Mouse (Mus musculus): ENCODE data around the gene Rbm47. TPM values are rescaled to one million over a fixed set of nuclear protein-coding genes. Genes with fewer than 3 reads are reported as not detected.

The Rbm47 gene
- polyA plus RNA-seq, 1 experiment from 2014 or later, result 2.6 TPM

- no peak overlapping the region for H3K27ac ChIP-seq
- H3K27me3 ChIP-seq, result no peaks in the 10 kb centered on the region
- H3K36me3 ChIP-seq (ENCODE audit: poor library complexity, severe bottlenecking), result no peaks in the 10 kb centered on the region
- H3K4me1 ChIP-seq, result peaks cover 14% of the 10 kb centered on the region; the same call in 1 of the 2 replicates
- H3K9ac ChIP-seq, result no peak overlapping the region
- no peaks in the 10 kb centered on the region for H3K9me3 ChIP-seq (replicated peaks)
- no peak for ATAC-seq
- 75% methylated on average over 6 of the region's 6 CpGs for WGBS
- no peak overlapping the region for H3K4me2 ChIP-seq
- H3K4me3 ChIP-seq, result no peak overlapping the region
Measured at GRCm38 (mm10) chr5:66139171-66139570, 33.7 kb downstream of the Rbm47 start.

- no peaks in the 10 kb centered on the region for H3K36me3 ChIP-seq (ENCODE audit: poor library complexity, severe bottlenecking)
- H3K4me3 ChIP-seq, result no peak overlapping the region
- no peaks in the 10 kb centered on the region for H3K27me3 ChIP-seq
- WGBS, result 5% methylated on average over 10 of the region's 10 CpGs
- ATAC-seq, result no peak
- no peak overlapping the region for H3K4me2 ChIP-seq
- H3K9ac ChIP-seq, result no peak overlapping the region
- no peaks in the 10 kb centered on the region for H3K9me3 ChIP-seq (replicated peaks)
- H3K4me1 ChIP-seq, result peaks cover 14% of the 10 kb centered on the region; the same call in 1 of the 2 replicates
- H3K27ac ChIP-seq, result no peak overlapping the region
Measured at GRCm38 (mm10) chr5:66138597-66138996, 34.3 kb downstream of the Rbm47 start.

GRCm38 (mm10) chr5:66137250-66137649, 35.7 kb downstream of the Rbm47 start:
- 52% methylated on average over 4 of the region's 4 CpGs for WGBS
- Histone ChIP-seq H3K9ac (no peak overlapping the region), H3K9me3 (replicated peaks) (no peaks in the 10 kb centered on the region), H3K4me3 (no peak overlapping the region), H3K27me3 (no peaks in the 10 kb centered on the region), H3K4me2 (no peak overlapping the region), H3K36me3 (ENCODE audit: poor library complexity, severe bottlenecking) (no peaks in the 10 kb centered on the region), H3K4me1 (peaks cover 14% of the 10 kb centered on the region; the same call in 1 of the 2 replicates), H3K27ac (no peak overlapping the region)
- ATAC-seq, result no peak

- H3K4me2 ChIP-seq, result no peak overlapping the region
- H3K27me3 ChIP-seq, result no peaks in the 10 kb centered on the region
- 82% methylated on average over 3 of the region's 3 CpGs for WGBS
- no peaks in the 10 kb centered on the region for H3K36me3 ChIP-seq (ENCODE audit: poor library complexity, severe bottlenecking)
- ATAC-seq, result no peak
- H3K9me3 ChIP-seq (replicated peaks), result no peaks in the 10 kb centered on the region
- H3K4me3 ChIP-seq, result no peak overlapping the region
- H3K27ac ChIP-seq, result no peak overlapping the region
- peaks cover 14% of the 10 kb centered on the region; the same call in 1 of the 2 replicates for H3K4me1 ChIP-seq
- H3K9ac ChIP-seq, result no peak overlapping the region
Measured at GRCm38 (mm10) chr5:66135853-66136210, 37.1 kb downstream of the Rbm47 start.

- Histone ChIP-seq H3K36me3 (ENCODE audit: poor library complexity, severe bottlenecking) (no peaks in the 10 kb centered on the region), H3K4me3 (no peak overlapping the region), H3K4me2 (no peak overlapping the region), H3K4me1 (peaks cover 14% of the 10 kb centered on the region; the same call in 1 of the 2 replicates), H3K27me3 (no peaks in the 10 kb centered on the region), H3K27ac (no peak overlapping the region), H3K9me3 (replicated peaks) (no peaks in the 10 kb centered on the region), H3K9ac (no peak overlapping the region)
- ATAC-seq, result no peak
- 43% methylated on average over 11 of the region's 11 CpGs for WGBS
Measured at GRCm38 (mm10) chr5:66135161-66135852, 37.6 kb downstream of the Rbm47 start.

- H3K27ac ChIP-seq, result no peak overlapping the region
- WGBS, result 95% methylated on average over 7 of the region's 7 CpGs
- H3K4me1 ChIP-seq, result peaks cover 14% of the 10 kb centered on the region; the same call in 1 of the 2 replicates
- no peaks in the 10 kb centered on the region for H3K27me3 ChIP-seq
- H3K4me2 ChIP-seq, result no peak overlapping the region
- no peaks in the 10 kb centered on the region for H3K36me3 ChIP-seq (ENCODE audit: poor library complexity, severe bottlenecking)
- H3K9me3 ChIP-seq (replicated peaks), result no peaks in the 10 kb centered on the region
- ATAC-seq, result no peak
- no peak overlapping the region for H3K9ac ChIP-seq
- H3K4me3 ChIP-seq, result no peak overlapping the region
Measured at GRCm38 (mm10) chr5:66134578-66134977, 38.3 kb downstream of the Rbm47 start.

GRCm38 (mm10) chr5:66128948-66129347, 44.0 kb downstream of the Rbm47 start:
- Histone ChIP-seq H3K9me3 (replicated peaks) (no peaks in the 10 kb centered on the region), H3K36me3 (ENCODE audit: poor library complexity, severe bottlenecking) (no peaks in the 10 kb centered on the region), H3K4me3 (no peak overlapping the region), H3K27me3 (no peaks in the 10 kb centered on the region), H3K27ac (no peak overlapping the region), H3K4me2 (no peak overlapping the region), H3K9ac (no peak overlapping the region), H3K4me1 (no peaks in the 10 kb centered on the region)
- ATAC-seq, result no peak
- 88% methylated on average over 3 of the region's 3 CpGs for WGBS

GRCm38 (mm10) chr5:66125418-66125817, 47.5 kb downstream of the Rbm47 start:
- WGBS, result 81% methylated on average over 11 of the region's 11 CpGs
- no peaks in the 10 kb centered on the region for H3K27me3 ChIP-seq
- H3K4me1 ChIP-seq, result no peaks in the 10 kb centered on the region
- no peak overlapping the region for H3K9ac ChIP-seq
- H3K27ac ChIP-seq, result no peak overlapping the region
- H3K9me3 ChIP-seq (replicated peaks), result no peaks in the 10 kb centered on the region
- no peaks in the 10 kb centered on the region for H3K36me3 ChIP-seq (ENCODE audit: poor library complexity, severe bottlenecking)
- ATAC-seq, result no peak
- no peak overlapping the region for H3K4me2 ChIP-seq
- no peak overlapping the region for H3K4me3 ChIP-seq

GRCm38 (mm10) chr5:66124931-66125330, 48.0 kb downstream of the Rbm47 start:
- Histone ChIP-seq H3K9me3 (replicated peaks) (no peaks in the 10 kb centered on the region), H3K36me3 (ENCODE audit: poor library complexity, severe bottlenecking) (no peaks in the 10 kb centered on the region)
- 83% methylated on average over 9 of the region's 9 CpGs for WGBS

GRCm38 (mm10) chr5:66124089-66124400, 48.9 kb downstream of the Rbm47 start:
- 90% methylated on average over 4 of the region's 4 CpGs for WGBS
- Histone ChIP-seq H3K4me3 (no peak overlapping the region), H3K9ac (no peak overlapping the region), H3K36me3 (ENCODE audit: poor library complexity, severe bottlenecking) (no peaks in the 10 kb centered on the region), H3K27me3 (no peaks in the 10 kb centered on the region), H3K9me3 (replicated peaks) (no peaks in the 10 kb centered on the region), H3K4me2 (no peak overlapping the region), H3K4me1 (no peaks in the 10 kb centered on the region), H3K27ac (no peak overlapping the region)
- no peak for ATAC-seq

More at GRCm38 (mm10) chr5:66124931-66125330, 48.0 kb downstream of the Rbm47 start:
- H3K27ac ChIP-seq, result no peak overlapping the region
- no peaks in the 10 kb centered on the region for H3K4me1 ChIP-seq
- H3K4me3 ChIP-seq, result no peak overlapping the region
- no peak overlapping the region for H3K4me2 ChIP-seq
- H3K9ac ChIP-seq, result no peak overlapping the region
- no peak for ATAC-seq
- no peaks in the 10 kb centered on the region for H3K27me3 ChIP-seq

- no peaks in the 10 kb centered on the region for H3K36me3 ChIP-seq (ENCODE audit: poor library complexity, severe bottlenecking)
- H3K4me3 ChIP-seq, result no peak overlapping the region
- no peaks in the 10 kb centered on the region for H3K27me3 ChIP-seq
- no peak overlapping the region for H3K4me2 ChIP-seq
- WGBS, result 92% methylated on average over 12 of the region's 12 CpGs
- H3K27ac ChIP-seq, result no peak overlapping the region
- no peak overlapping the region for H3K9ac ChIP-seq
- no peak for ATAC-seq
- H3K9me3 ChIP-seq (replicated peaks), result no peaks in the 10 kb centered on the region
- H3K4me1 ChIP-seq, result no peaks in the 10 kb centered on the region
Measured at GRCm38 (mm10) chr5:66123295-66124088, 49.4 kb downstream of the Rbm47 start.

- no peak overlapping the region for H3K4me3 ChIP-seq
- H3K27ac ChIP-seq, result no peak overlapping the region
- no peaks in the 10 kb centered on the region for H3K9me3 ChIP-seq (replicated peaks)
- no peak overlapping the region for H3K9ac ChIP-seq
- H3K4me2 ChIP-seq, result no peak overlapping the region
- no peaks in the 10 kb centered on the region for H3K36me3 ChIP-seq (ENCODE audit: poor library complexity, severe bottlenecking)
- ATAC-seq, result no peak
- no peaks in the 10 kb centered on the region for H3K4me1 ChIP-seq
- no peaks in the 10 kb centered on the region for H3K27me3 ChIP-seq
Measured at GRCm38 (mm10) chr5:66121255-66121654, 51.7 kb downstream of the Rbm47 start.

Measured in forebrain, embryonic 13.5 days (tissue).